Mouse (Mus musculus) small intestine, adult 2 months (tissue): ENCODE measurements around the gene Rps12-ps3. TPM values are rescaled to one million over a fixed set of nuclear protein-coding genes. Genes with fewer than 3 reads are reported as not detected.

Source experiments
- H3K27ac ChIP-seq: fragments of 200-500 bp; 2 replicates; pipeline ENCODE4 v1.5.1; 2012; ENCODE audit warnings: low read depth, low read length, control low read depth, inconsistent platforms; ENCODE audit not compliant: insufficient read depth
- H3K27me3 ChIP-seq: fragments of 200-500 bp; 2 replicates; pipeline ENCODE4 v1.6.1; 2012; ENCODE audit warnings: mild to moderate bottlenecking, moderate library complexity, low read length, inconsistent platforms; ENCODE audit not compliant: control insufficient read depth, insufficient read depth
- H3K36me3 ChIP-seq: fragments of 200-500 bp; 2 replicates; pipeline ENCODE4 v1.6.1; 2012; ENCODE audit warnings: mild to moderate bottlenecking, low read length, control low read depth, inconsistent platforms; ENCODE audit not compliant: control insufficient read depth, insufficient read depth
- H3K4me1 ChIP-seq: fragments of 200-500 bp; 2 replicates; pipeline ENCODE4 v1.6.1; 2012; ENCODE audit warnings: low read length, inconsistent platforms, mixed read lengths; ENCODE audit not compliant: control insufficient read depth, insufficient read depth, insufficient read length
- H3K4me3 ChIP-seq: fragments of 200-500 bp; 2 replicates; pipeline ENCODE4 v1.5.1; 2012; ENCODE audit warnings: low read depth, mild to moderate bottlenecking, control low read depth, inconsistent platforms, low read length, moderate library complexity
- CTCF ChIP-seq: fragments of 200-500 bp; IDR thresholded peaks from 2 replicates; pipeline ENCODE4 v1.5.1; 2012; ENCODE audit warnings: low read depth, mild to moderate bottlenecking, control low read depth, inconsistent platforms, low read length, moderate library complexity, mixed read lengths; ENCODE audit not compliant: insufficient replicate concordance, insufficient read length; ENCODE audit errors: extremely low read depth
- POLR2A ChIP-seq: fragments of 200-500 bp; IDR thresholded peaks from 2 replicates; pipeline ENCODE4 v1.6.1; 2012; ENCODE audit warnings: low read depth, mild to moderate bottlenecking, control low read depth, inconsistent platforms, low read length, moderate library complexity
- WGBS: fragments of 180-500 bp; shearing (Covaris S2); methylation state at CpG from one replicate; pipeline ENCODE4 v1.1.7; 2018; 5-methylcytosine and 5-hydroxymethylcytosine counted together
- polyA plus RNA-seq: library from polyadenylated mRNA; depleted of rRNA; stranded (reverse); fragments of >200 nt; gene quantifications from 2 replicates; pipeline ENCODE4 v1.2.3, GENCODE M21; 2012; rRNA removed

Rps12-ps3 gene
- polyA plus RNA-seq, 1 experiment, result 3,365 TPM

DNA sequence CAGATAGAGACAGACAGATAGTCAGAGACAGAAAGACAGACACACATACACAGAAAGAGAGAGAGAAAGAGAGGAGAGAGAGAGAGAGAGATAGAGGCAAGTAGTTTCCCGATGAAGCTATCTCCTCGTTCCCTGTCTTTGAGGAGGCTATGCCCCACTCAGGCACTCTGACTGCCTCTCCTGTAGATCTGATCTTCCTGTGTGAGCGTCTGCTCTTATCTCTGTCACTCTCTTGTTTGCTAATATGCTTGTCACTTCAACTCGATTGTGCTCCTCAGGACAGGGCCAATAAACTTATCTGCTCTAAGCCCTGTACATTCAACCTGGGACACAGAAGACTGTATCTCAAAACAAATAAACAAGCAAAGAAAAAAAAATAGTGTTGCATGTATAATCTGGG lies 37.1 kb downstream of the Rps12-ps3 start:
- Histone ChIP-seq H3K27ac (no peak overlapping the region), H3K4me3 (no peak overlapping the region), H3K27me3 (no peaks in the 10 kb centered on the region), H3K36me3 (no peaks in the 10 kb centered on the region), H3K4me1 (peaks cover 2% of the 10 kb centered on the region; the same call in 1 of the 2 replicates)
- WGBS, result 33% methylated on average over 4 of the region's 4 CpGs
- TF ChIP-seq POLR2A (no peak), CTCF (no peak)

- no peak overlapping the region for H3K27ac ChIP-seq
- TF ChIP-seq CTCF, result no peak
- TF ChIP-seq POLR2A, result no peak
- no peaks in the 10 kb centered on the region for H3K36me3 ChIP-seq
- peaks cover 8% of the 10 kb centered on the region; the same call in 1 of the 2 replicates for H3K4me1 ChIP-seq
- no peak overlapping the region for H3K4me3 ChIP-seq
- no peaks in the 10 kb centered on the region for H3K27me3 ChIP-seq
- WGBS, result 28% methylated on average over 2 of the region's 2 CpGs
These were observed 38.4 kb downstream of the Rps12-ps3 start for GRCm38 (mm10) chr19:59360486-59360896.

- Histone ChIP-seq H3K4me3 (no peak overlapping the region), H3K27me3 (no peaks in the 10 kb centered on the region), H3K4me1 (peaks cover 20% of the 10 kb centered on the region; the same call in 1 of the 2 replicates), H3K27ac (no peak overlapping the region), H3K36me3 (no peaks in the 10 kb centered on the region)
- TF ChIP-seq POLR2A (no peak), CTCF (no peak)
- WGBS, result 83% methylated on average over 6 of the region's 6 CpGs
These were observed 40.6 kb downstream of the Rps12-ps3 start for GRCm38 (mm10) chr19:59362646-59363045.

- H3K4me3 ChIP-seq, result no peak overlapping the region
- no peaks in the 10 kb centered on the region for H3K36me3 ChIP-seq
- H3K27ac ChIP-seq, result no peak overlapping the region
- H3K4me1 ChIP-seq, result peaks cover 23% of the 10 kb centered on the region; the same call in 1 of the 2 replicates
- no peaks in the 10 kb centered on the region for H3K27me3 ChIP-seq
- 64% methylated on average over 3 of the region's 3 CpGs for WGBS
- no peak for TF ChIP-seq CTCF
These were observed 41.6 kb downstream of the Rps12-ps3 start for GRCm38 (mm10) chr19:59363666-59364065.

- Histone ChIP-seq H3K27ac (peak overlapping the region; percentile 92), H3K4me1 (peaks cover 22% of the 10 kb centered on the region; the same call in 1 of the 2 replicates), H3K4me3 (no peak overlapping the region), H3K27me3 (no peaks in the 10 kb centered on the region), H3K36me3 (no peaks in the 10 kb centered on the region)
- TF ChIP-seq POLR2A, result no peak
- 23% methylated on average over 3 of the region's 3 CpGs for WGBS
These were observed 44.6 kb downstream of the Rps12-ps3 start for GRCm38 (mm10) chr19:59366724-59367123.

- Histone ChIP-seq H3K4me1 (peaks cover 23% of the 10 kb centered on the region), H3K27me3 (no peaks in the 10 kb centered on the region), H3K27ac (peak overlapping the region; percentile 92), H3K4me3 (no peak overlapping the region), H3K36me3 (no peaks in the 10 kb centered on the region)
- WGBS, result 30% methylated on average over 4 of the region's 4 CpGs
- peak; percentile 36; the same call in 1 of the 2 replicates for TF ChIP-seq POLR2A
- no peak for TF ChIP-seq CTCF
These were observed 45.8 kb downstream of the Rps12-ps3 start for GRCm38 (mm10) chr19:59367892-59368291.

GRCm38 (mm10) chr19:59371016-59371415 lies 48.9 kb downstream of the Rps12-ps3 start:
- H3K27me3 ChIP-seq, result no peaks in the 10 kb centered on the region
- H3K27ac ChIP-seq, result peak overlapping the region; percentile 39; the same call in 1 of the 2 replicates
- H3K4me1 ChIP-seq, result peaks cover 15% of the 10 kb centered on the region
- no peaks in the 10 kb centered on the region for H3K36me3 ChIP-seq
- WGBS, result 43% methylated on average over 4 of the region's 4 CpGs
- TF ChIP-seq POLR2A (no peak), CTCF (no peak)
- H3K4me3 ChIP-seq, result no peak overlapping the region

Other genes with a start within 250 kb of the Rps12-ps3 start
- gene Shtn1, start 246.2 kb upstream of the Rps12-ps3 start, polyA plus RNA-seq, result 0.63 and 1.2 TPM in 2 replicates
- gene Vax1, start 152.2 kb upstream of the Rps12-ps3 start, polyA plus RNA-seq, result not detected in 2 replicates
- gene Kcnk18, start 103.1 kb upstream of the Rps12-ps3 start, polyA plus RNA-seq, result not detected in 2 replicates
- gene Slc18a2, start 61.4 kb upstream of the Rps12-ps3 start, polyA plus RNA-seq, result 0.30 and 0.38 TPM in 2 replicates
- gene Pdzd8, start 23.5 kb downstream of the Rps12-ps3 start, polyA plus RNA-seq, result 7.5 and 11.8 TPM in 2 replicates
- 0.03 TPM in 1 of 2 replicates, not detected in the other for gene Emx2, start 136.1 kb downstream of the Rps12-ps3 start, polyA plus RNA-seq